Mouse (Mus musculus) heart, postnatal 0 days (tissue): ENCODE measurements around the gene Tmem26.

ENCODE experiments used
- CTCF ChIP-seq: IDR thresholded peaks from 2 replicates; pipeline ENCODE4 v1.5.1; 2016; ENCODE audit warnings: antibody characterized with exemption, control low read depth, low read depth
- EP300 ChIP-seq: IDR thresholded peaks from 2 replicates; pipeline ENCODE4 v1.6.1; 2016; ENCODE audit warnings: antibody characterized with exemption, low read depth

DNA sequence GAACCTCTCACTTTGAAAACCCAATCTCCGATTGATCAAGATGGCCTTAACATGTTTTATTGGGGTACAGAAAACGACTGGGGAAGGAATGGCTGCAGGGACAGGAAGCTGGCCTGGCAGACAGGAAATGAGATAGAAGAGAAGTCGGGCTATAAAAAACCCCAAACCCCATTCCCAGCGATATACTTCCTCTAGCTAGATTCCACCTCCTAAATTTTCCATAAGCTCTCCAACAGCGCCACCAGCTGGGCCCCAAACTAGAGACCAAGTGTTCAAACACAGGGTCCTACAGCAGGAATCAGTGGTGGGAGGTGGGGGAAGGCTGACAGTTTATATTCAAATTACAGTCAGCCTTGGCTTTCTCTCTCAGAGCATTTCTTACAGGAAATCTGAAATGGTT, 35.8 kb downstream of the Tmem26 start:
- TF ChIP-seq CTCF (peak; percentile 17; the same call in 1 of the 2 replicates), EP300 (no peak)
